Mouse (Mus musculus): ENCODE results near the gene Myadm. TPM values are rescaled to one million over a fixed set of nuclear protein-coding genes. Genes with fewer than 3 reads are reported as not detected.
A peak's percentile ranks its signal among the peaks of the same experiment; 100 is the strongest.

The Myadm gene
- polyA plus RNA-seq, 1 experiment from 2014 or later: 40.7 TPM

DNA sequence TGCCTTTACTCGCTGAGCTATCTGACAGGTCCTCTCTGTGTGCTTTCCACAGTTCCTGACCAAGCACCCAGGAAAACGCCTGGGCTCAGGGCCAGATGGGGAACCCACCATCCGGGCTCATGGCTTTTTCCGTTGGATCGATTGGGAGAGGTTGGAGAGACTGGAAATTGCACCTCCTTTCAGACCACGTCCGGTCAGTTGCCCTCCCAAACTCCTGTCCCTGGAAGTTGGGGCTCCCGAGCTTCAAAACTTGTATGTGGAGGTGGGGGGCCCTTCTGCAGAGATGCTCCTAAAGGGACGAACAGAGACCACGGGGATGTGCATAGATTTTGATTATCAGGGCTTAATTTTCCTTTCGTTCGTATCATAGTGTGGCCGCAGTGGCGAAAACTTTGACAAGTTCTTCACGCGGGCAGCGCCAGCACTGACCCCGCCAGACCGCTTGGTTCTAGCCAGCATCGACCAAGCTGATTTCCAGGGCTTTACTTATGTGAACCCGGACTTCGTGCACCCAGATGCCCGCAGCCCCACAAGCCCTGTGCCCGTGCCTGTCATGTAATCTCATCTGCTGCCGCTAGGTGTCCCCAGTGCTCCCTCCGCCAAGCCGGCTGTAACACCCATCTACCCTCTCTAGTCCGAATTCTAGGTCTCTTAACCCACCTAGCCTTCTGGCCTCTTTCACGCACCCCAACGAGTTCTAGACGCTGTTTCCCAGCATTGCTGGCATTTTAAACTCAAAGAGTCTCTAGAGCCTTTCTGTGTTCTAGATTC is 41.1 kb downstream of the Myadm start:
- peak; percentile 21; the same call in 1 of the 2 replicates for ATAC-seq (ENCODE audit: low FRiP score, low read depth)
- Histone ChIP-seq H3K36me3 (0 out of 2 replicates have a peak, but pooled peaks cover 6% of the 10 kb centered on the region), H3K4me3 (0 out of 2 replicates have a peak overlapping the region, but pooled peaks have one; percentile 3), H3K9me3 (no peaks in the 10 kb centered on the region), H3K4me1 (replicated peaks) (peaks cover 28% of the 10 kb centered on the region), H3K27me3 (peaks cover 13% of the 10 kb centered on the region), H3K9ac (no peak overlapping the region), H3K27ac (replicated peaks) (0 out of 2 replicates have a peak overlapping the region, but pooled peaks have one; percentile 30), H3K4me2 (peak overlapping the region; percentile 44)
- WGBS: 21% methylated on average over 31 of the region's 31 CpGs

DNA sequence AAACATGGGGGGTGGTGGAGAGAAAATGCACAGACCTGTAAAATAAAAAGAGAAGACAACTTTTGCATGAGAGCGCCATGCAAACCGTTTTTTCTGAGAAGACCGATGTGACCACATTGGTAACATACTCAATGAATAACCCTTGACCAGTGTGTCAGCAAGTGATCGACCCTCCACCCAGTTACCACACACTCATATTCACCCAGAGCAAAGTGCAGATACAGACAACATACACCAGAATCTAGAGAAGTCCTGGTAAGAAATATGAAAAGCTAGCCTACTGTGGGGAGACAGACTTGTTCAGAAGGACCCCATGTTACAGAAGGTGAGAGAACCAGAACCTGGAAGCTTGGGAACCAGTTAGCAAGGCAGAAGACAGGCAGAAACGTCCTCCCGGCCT is 42.3 kb downstream of the Myadm start:
- Histone ChIP-seq H3K27ac (replicated peaks) (no peak overlapping the region), H3K4me3 (peak overlapping the region; percentile 88), H3K4me1 (replicated peaks) (peaks cover 28% of the 10 kb centered on the region), H3K9me3 (no peaks in the 10 kb centered on the region), H3K4me2 (peak overlapping the region; percentile 67), H3K9ac (no peak overlapping the region), H3K36me3 (0 out of 2 replicates have a peak, but pooled peaks cover 6% of the 10 kb centered on the region), H3K27me3 (peaks cover 13% of the 10 kb centered on the region)
- peak; percentile 25 for ATAC-seq (ENCODE audit: low FRiP score, low read depth)
- 54% methylated on average over 6 of the region's 6 CpGs for WGBS

DNA sequence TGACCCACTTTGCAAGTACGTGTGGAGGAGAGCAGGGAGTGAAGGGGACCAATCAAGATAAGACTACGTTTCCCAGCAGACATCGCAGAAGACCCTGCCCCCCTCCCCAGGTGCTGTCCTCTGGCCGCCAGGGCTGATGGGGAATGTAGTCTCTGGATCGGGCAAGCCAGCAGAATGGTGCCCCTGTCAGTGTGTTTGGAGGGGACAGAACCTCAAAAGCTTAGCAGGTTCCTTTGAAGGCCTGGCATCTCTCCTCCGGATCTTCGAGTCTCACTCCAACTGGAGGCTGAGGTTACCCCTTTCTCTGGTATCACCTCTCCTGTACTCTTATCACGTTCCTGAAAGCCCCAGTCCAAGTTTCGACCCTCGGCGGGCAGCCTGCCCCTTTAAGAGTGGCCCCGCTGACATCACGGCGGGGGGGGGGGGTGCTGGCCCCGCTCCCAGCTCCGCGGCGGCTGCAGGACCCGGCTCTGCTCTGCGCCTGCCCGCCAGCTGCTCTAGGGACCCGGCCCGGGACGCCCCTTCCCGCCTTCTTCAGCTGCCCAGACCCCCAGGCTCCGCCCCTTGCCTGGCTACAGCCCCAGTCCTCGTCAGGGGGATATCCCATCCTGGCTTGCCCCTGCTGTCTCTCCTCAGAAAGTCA is 42.8 kb downstream of the Myadm start:
- Histone ChIP-seq H3K4me3 (peak overlapping the region; percentile 88), H3K4me1 (replicated peaks) (peaks cover 28% of the 10 kb centered on the region), H3K9me3 (no peaks in the 10 kb centered on the region), H3K36me3 (0 out of 2 replicates have a peak, but pooled peaks cover 6% of the 10 kb centered on the region), H3K27ac (replicated peaks) (peak overlapping the region; percentile 87), H3K27me3 (peaks cover 13% of the 10 kb centered on the region), H3K4me2 (peak overlapping the region; percentile 67), H3K9ac (peak overlapping the region; percentile 88)
- ATAC-seq (ENCODE audit: low FRiP score, low read depth): peak; percentile 91
- WGBS: under 1% methylated on average over 24 of the region's 27 CpGs

DNA sequence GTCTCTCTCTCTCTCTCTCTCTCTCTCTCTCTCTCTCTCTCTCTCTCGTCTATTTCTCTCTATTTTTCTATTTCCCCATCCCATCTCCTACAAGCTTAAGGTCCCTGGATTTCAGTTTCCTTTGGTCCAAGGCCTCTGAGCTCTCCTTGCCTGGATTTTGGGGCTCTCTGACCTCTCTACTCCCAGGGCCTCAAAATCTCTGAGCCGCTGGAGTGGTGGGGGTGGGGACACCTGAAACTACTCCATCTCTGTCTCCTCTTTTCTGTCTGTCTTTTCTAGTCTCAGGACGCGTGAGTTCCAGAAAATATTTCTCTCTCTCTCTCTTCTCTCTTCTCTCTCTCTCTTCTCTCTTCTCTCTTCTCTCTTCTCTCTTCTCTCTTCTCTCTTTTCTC is 43.3 kb downstream of the Myadm start:
- peak overlapping the region; percentile 88 for H3K4me3 ChIP-seq
- peak overlapping the region; percentile 87 for H3K27ac ChIP-seq (replicated peaks)
- ATAC-seq (ENCODE audit: low FRiP score, low read depth): peak; percentile 11; the same call in 1 of the 2 replicates
- H3K4me1 ChIP-seq (replicated peaks): peaks cover 28% of the 10 kb centered on the region
- H3K9me3 ChIP-seq: no peaks in the 10 kb centered on the region
- WGBS: under 1% methylated on average over 4 of the region's 4 CpGs
- H3K4me2 ChIP-seq: peak overlapping the region; percentile 67
- H3K27me3 ChIP-seq: peaks cover 13% of the 10 kb centered on the region
- peak overlapping the region; percentile 88 for H3K9ac ChIP-seq
- 0 out of 2 replicates have a peak, but pooled peaks cover 6% of the 10 kb centered on the region for H3K36me3 ChIP-seq

DNA sequence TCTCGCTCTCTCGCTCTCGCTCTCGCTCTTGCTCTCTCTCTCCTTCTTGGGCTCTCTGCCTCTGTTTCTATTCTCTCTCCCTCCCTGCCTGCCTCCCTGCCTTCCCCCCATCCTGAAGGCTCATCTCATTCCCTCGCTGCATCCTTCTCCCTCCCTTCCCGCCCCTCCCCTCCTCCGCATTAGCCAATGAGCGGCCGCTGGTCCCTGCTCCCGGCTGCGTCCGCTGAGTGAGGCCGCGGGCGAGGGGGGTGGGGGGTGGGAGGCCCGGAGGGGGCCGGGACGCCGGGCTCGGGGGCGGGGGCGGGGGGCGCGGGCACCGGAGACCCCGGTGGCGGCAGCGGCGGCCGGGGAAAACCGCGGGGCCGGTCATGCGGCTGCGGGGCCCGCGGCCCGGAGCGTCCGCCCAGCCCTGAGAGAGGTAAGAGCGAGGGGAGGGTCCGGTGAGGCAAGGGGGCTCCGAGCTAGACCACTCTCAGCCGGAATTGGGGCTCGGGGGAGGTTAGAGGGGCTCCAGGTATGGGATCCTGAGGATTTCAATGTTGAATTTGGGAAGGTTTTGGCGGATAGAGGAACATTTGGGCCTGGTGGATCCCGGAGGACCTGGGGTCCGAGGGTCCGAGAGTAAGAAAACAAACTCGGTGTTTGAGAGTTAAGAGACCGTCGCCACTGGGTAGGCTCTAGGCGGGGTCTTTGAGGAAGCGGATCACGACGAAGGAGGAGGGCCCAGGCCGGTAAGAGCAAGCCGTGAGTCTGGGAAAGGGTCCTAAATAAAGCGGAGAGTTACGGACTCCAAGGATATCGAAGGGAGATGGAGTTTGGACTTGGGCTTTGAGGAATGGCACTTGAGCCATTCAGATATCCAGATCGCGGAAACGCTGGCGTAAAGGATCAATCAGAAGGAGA is 44.0 kb downstream of the Myadm start, which contains the start of gene Cacng7:
TSS of gene Cacng7 (plus strand) at position 337 of the 903 bp plus-strand sequence.
- Histone ChIP-seq H3K4me2 (peak within 1 kb of the TSS; percentile 67), H3K36me3 (no peaks in the 10 kb centered on the region), H3K4me1 (replicated peaks) (peaks cover 28% of the 10 kb centered on the region), H3K9ac (peak within 1 kb of the TSS; percentile 88), H3K9me3 (no peaks in the 10 kb centered on the region), H3K4me3 (peak within 1 kb of the TSS; percentile 88), H3K27me3 (peaks cover 13% of the 10 kb centered on the region), H3K27ac (replicated peaks) (peak within 1 kb of the TSS; percentile 87)
- peak; percentile 75 for ATAC-seq (ENCODE audit: low FRiP score, low read depth)
- under 1% methylated on average over 65 of the region's 65 CpGs for WGBS

DNA sequence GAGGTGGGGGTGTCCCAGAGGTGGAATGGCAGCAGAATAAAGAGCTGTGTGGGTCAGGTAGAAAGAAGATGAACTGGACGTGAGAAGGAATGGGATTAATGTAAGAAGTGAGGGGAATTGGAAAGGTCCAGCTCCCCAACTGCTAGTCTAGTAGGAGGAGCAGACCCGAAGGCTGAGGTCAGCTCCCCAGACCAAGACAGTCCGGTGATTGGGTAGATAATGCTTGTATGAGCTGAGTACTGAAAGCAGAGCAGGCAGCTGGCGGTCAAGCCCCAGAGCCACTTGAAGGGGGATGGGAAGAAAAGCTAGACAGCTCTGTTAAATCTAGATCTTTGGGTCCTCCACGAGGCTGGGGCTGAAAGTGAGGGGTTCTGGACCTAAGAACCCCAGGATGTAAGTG is 44.7 kb downstream of the Myadm start:
- WGBS: 5% methylated on average over 5 of the region's 5 CpGs
- ATAC-seq (ENCODE audit: low FRiP score, low read depth): no peak
- H3K36me3 ChIP-seq: no peaks in the 10 kb centered on the region
- peaks cover 28% of the 10 kb centered on the region for H3K4me1 ChIP-seq (replicated peaks)
- H3K27ac ChIP-seq (replicated peaks): peak overlapping the region; percentile 87
- H3K27me3 ChIP-seq: peaks cover 13% of the 10 kb centered on the region
- no peaks in the 10 kb centered on the region for H3K9me3 ChIP-seq
- peak overlapping the region; percentile 88 for H3K4me3 ChIP-seq
- peak overlapping the region; percentile 67 for H3K4me2 ChIP-seq
- peak overlapping the region; percentile 88 for H3K9ac ChIP-seq

DNA sequence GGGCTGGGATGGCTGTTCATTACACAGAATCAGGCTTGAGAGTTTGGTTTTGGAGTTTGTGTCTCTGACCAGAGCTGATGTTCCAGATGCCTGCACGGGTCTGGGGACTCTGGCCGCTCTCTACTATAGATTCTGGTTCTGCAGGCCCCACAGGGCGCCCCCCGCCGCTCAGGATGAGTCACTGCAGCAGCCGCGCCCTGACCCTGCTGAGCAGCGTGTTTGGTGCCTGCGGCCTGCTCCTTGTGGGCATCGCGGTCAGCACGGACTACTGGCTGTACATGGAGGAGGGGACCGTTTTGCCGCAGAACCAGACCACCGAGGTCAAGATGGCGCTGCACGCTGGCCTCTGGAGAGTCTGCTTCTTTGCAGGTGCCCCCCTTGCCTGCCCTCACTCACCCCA is 47.5 kb downstream of the Myadm start:
- Histone ChIP-seq H3K36me3 (peaks cover 17% of the 10 kb centered on the region), H3K4me1 (replicated peaks) (peaks cover 16% of the 10 kb centered on the region), H3K4me2 (no peak overlapping the region), H3K9me3 (no peaks in the 10 kb centered on the region), H3K4me3 (no peak overlapping the region), H3K27ac (replicated peaks) (no peak overlapping the region), H3K9ac (no peak overlapping the region), H3K27me3 (no peaks in the 10 kb centered on the region)
- WGBS: 63% methylated on average over 17 of the region's 17 CpGs
- ATAC-seq (ENCODE audit: low FRiP score, low read depth): no peak

DNA sequence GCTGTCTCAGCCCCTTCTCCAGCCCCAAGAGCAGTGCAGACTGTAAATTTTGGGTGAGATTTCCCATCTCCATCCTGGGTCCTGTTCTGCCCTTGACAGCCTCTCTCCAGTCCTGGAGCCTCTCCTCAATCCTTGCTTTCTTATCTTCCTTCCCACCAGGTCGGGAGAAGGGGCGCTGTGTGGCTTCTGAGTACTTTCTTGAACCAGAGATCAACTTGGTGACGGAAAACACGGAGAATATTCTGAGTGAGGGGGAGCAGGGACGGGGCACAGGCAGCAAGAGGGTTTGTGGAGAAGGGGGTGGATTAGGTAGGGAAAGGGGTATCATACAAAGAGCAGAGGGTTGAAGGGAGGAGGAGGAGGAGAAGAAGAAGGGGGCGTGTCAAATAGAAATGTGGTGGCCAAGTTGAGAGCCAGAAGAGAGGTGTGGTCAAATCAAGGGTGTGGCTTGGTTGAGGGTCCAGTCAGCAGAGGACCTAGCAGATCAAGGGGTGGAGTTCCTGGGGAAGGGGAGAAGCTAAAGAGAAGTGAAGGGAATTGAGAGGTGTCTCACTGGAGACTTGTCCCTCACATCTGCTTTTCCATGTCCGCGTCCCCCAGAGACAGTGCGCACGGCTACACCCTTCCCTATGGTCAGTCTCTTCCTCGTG is 49.5 kb downstream of the Myadm start:
- H3K4me3 ChIP-seq: no peak overlapping the region
- H3K27me3 ChIP-seq: no peaks in the 10 kb centered on the region
- peaks cover 32% of the 10 kb centered on the region for H3K36me3 ChIP-seq
- no peak overlapping the region for H3K4me2 ChIP-seq
- H3K9ac ChIP-seq: no peak overlapping the region
- WGBS: 90% methylated on average over 11 of the region's 11 CpGs
- H3K27ac ChIP-seq (replicated peaks): no peak overlapping the region
- peaks cover 11% of the 10 kb centered on the region for H3K4me1 ChIP-seq (replicated peaks)
- no peaks in the 10 kb centered on the region for H3K9me3 ChIP-seq
- no peak for ATAC-seq (ENCODE audit: low FRiP score, low read depth)

DNA sequence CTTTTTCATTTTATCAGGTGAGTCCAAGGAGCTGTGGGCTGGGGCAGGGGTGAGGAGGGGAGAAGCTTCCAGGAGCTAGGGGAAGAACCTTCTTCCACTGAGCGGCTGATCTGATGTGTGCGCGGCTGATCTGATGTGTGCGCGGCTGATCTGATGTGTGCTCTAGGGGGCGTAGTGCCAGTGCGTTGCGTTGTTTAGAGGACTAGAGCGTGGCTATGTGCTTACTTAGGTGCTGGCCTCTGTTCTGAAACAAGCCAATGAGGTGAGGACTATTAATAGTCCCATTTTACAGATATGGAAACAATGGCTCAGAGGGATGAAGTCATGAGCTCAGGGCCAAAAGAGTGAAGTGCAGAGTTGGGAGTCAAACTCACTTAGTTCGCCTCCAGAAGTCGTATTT is 50.1 kb downstream of the Myadm start:
- Histone ChIP-seq H3K9ac (no peak overlapping the region), H3K4me2 (no peak overlapping the region), H3K36me3 (peaks cover 32% of the 10 kb centered on the region), H3K27me3 (no peaks in the 10 kb centered on the region), H3K9me3 (no peaks in the 10 kb centered on the region), H3K27ac (replicated peaks) (no peak overlapping the region), H3K4me3 (no peak overlapping the region), H3K4me1 (replicated peaks) (peaks cover 5% of the 10 kb centered on the region)
- ATAC-seq (ENCODE audit: low FRiP score, low read depth): 0 out of 2 replicates have a peak, but pooled peaks have one; percentile 31
- 94% methylated on average over 11 of the region's 11 CpGs for WGBS

DNA sequence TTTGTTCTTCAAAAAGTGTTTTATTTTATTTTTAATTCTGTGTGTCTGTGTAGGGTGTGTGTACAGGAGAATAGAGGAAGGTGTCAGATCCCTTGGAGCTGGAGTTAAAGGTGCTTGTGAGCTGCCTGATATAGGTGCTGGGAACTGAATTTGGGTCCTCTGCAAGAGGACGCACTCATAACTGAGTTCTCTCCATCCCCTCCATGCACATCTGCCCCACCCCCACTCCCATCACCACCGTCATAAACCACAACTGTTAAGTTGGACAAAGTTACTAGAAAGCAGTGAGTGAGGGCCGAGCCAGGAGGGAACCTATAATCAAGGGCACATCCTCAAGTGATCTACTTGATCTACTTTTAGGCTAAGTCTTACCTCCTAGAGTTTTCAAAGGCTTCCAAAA is 55.0 kb downstream of the Myadm start:
- Histone ChIP-seq H3K27me3 (no peaks in the 10 kb centered on the region), H3K4me1 (replicated peaks) (no peaks in the 10 kb centered on the region), H3K4me3 (no peak overlapping the region), H3K36me3 (peaks cover 53% of the 10 kb centered on the region), H3K9ac (no peak overlapping the region), H3K9me3 (no peaks in the 10 kb centered on the region), H3K27ac (replicated peaks) (no peak overlapping the region), H3K4me2 (no peak overlapping the region)
- no peak for ATAC-seq (ENCODE audit: low FRiP score, low read depth)
- 93% methylated on average over 3 of the region's 3 CpGs for WGBS

DNA sequence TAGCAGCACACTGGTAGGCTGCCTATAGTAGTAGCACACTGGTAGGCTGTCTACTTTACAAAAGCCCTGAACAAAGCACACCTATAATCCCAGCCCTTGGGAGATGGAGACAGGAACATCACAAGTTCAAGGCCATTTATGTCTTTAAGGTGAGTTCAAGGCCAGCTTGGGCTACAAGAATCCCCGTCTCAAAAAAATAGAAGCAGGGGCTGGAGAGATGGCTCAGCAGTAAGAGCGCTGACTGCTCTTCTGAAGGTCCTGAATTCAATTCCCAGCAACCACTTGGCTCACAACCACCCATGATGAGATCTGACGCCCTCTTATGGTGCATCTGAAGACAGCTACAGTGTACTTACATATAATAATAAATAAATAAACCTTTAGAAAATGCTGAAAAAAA is 56.4 kb downstream of the Myadm start:
- Histone ChIP-seq H3K9me3 (no peaks in the 10 kb centered on the region), H3K27me3 (no peaks in the 10 kb centered on the region), H3K4me1 (replicated peaks) (no peaks in the 10 kb centered on the region), H3K4me2 (no peak overlapping the region), H3K4me3 (no peak overlapping the region), H3K9ac (no peak overlapping the region), H3K36me3 (peaks cover 51% of the 10 kb centered on the region), H3K27ac (replicated peaks) (no peak overlapping the region)
- 96% methylated on average over 3 of the region's 3 CpGs for WGBS
- ATAC-seq (ENCODE audit: low FRiP score, low read depth): no peak

Measured in hindbrain, embryonic 15.5 days (tissue).